Mouse (Mus musculus): ENCODE measurements around the gene Magea1.
"Not testable (repeated sequence)": the region's sequence is repeated elsewhere in the genome, so short reads cannot be mapped to it uniquely, and the experiment has no call there.

Gene Magea1

GRCm38 (mm10) chrX:155089693-155090092, at the start of gene Magea1:
TSS of gene Magea1 (minus strand) at chrX:155089793.
- not testable (repeated sequence) for DNase-seq (ENCODE audit: low read depth, low spot score)

DNA sequence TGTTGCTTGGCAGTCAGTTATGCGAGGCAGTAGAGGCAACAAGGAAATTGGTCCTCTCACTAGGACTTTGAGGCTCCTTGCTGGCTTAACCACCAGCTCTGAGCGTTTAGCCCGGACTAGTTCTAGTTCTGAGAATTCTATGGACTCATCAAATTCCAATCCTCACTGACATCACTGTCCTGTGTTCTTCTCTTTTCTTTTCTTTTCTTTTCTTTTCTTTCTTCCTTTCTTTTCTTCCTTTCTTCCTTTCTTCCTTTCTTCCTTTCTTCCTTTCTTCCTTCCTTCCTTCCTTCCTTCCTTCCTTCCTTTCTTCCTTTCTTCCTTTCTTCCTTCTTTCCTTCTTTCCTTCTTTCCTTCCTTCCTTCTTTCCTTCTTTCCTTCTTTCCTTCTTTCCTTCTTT, 38.7 kb upstream of the Magea1 start, which contains the start of gene Cldn34b2:
Cldn34b2 (minus strand) TSS at position 101 of the 400 bp plus-strand sequence.
- DNase-seq (ENCODE audit: low read depth, low spot score) = not testable (repeated sequence)

- DNase-seq (ENCODE audit: low read depth, low spot score) = no peak
Observed at GRCm38 (mm10) chrX:155098024-155098423, 8.4 kb upstream of the Magea1 start.

GRCm38 (mm10) chrX:155093566-155093965, 4.0 kb upstream of the Magea1 start, which contains the start of gene Magea2:
TSS of gene Magea2 (minus strand) at chrX:155093666.
- not testable (repeated sequence) for DNase-seq (ENCODE audit: low read depth, low spot score)

GRCm38 (mm10) chrX:155063045-155063444, 26.5 kb downstream of the Magea1 start, which contains the start of gene Magea5:
TSS of gene Magea5 (minus strand) at chrX:155063145.
- DNase-seq (ENCODE audit: low read depth, low spot score) = not testable (repeated sequence)

Measured in retina, postnatal 7 days (tissue).